Mouse (Mus musculus): ENCODE measurements around the gene Ptrhd1. TPM values are rescaled to one million over a fixed set of nuclear protein-coding genes. Genes with fewer than 3 reads are reported as not detected.
A peak's percentile ranks its signal among the peaks of the same experiment; 100 is the strongest.
"Not testable (repeated sequence)": the region's sequence is repeated elsewhere in the genome, so short reads cannot be mapped to it uniquely, and the experiment has no call there.

Ptrhd1 gene
- total and polyA plus RNA-seq, 3 experiments = 2.1 to 3.7 (median 2.3) TPM

GRCm38 (mm10) chr12:4232777-4233176, 1.1 kb upstream of the Ptrhd1 start:
- no peaks in the 10 kb centered on the region for H3K9me3 ChIP-seq (replicated peaks)
- peak overlapping the region; percentile 90 for H3K4me3 ChIP-seq (ENCODE audit: low read depth, low read length)
- DNase-seq (ENCODE audit: low spot score) = no peak
- peaks cover 31% of the 10 kb centered on the region for H3K4me1 ChIP-seq (ENCODE audit: insufficient read depth, low read depth, low read length)
- TF ChIP-seq CTCF (IDR thresholded peaks at IDR 0.05; ENCODE audit: low read depth, low read length) (no peak), TAL1 (conservative IDR thresholded peaks at IDR 0.05; ENCODE audit: low read depth, low read length) (no peak), POLR2AphosphoS5 (IDR thresholded peaks at IDR 0.05; ENCODE audit: insufficient replicate concordance, low read depth, low read length) (no peak), GATA1 (IDR thresholded peaks at IDR 0.05; ENCODE audit: borderline replicate concordance, low read length) (no peak), GATA2 (IDR thresholded peaks at IDR 0.05; ENCODE audit: borderline replicate concordance, low read depth, low read length) (no peak)
- peaks cover 57% of the 10 kb centered on the region for H3K36me3 ChIP-seq (replicated peaks)
- H3K27me3 ChIP-seq (ENCODE audit: insufficient read depth, low read length) = no peaks in the 10 kb centered on the region
- no peak for ATAC-seq (ENCODE audit: extremely low read depth, insufficient number of reproducible peaks, low FRiP score, poor library complexity, severe bottlenecking)

DNA sequence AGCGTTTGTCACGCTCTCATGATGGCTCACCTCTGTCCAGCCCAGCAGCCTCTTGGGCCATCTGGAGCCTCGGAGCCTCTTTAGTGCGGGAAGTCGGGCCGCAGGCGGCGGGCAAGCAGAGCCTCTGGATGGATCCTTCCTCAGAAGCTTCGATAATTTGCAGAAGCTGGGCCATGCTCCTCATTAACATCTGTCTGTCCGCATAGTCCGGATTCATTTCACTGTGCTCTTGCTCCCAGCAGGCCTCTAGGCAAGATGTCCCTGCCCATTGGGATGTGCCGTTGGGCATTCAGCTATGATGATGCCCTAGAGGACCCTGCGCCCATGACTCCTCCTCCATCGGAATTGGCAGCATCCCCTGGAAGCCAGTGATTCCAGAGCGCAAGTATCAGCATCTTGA, 3.7 kb downstream of the Ptrhd1 start:
- Histone ChIP-seq H3K4me1 (ENCODE audit: insufficient read depth, low read depth, low read length) (peaks cover 12% of the 10 kb centered on the region), H3K4me3 (ENCODE audit: low read depth, low read length) (no peak overlapping the region), H3K36me3 (replicated peaks) (peaks cover 31% of the 10 kb centered on the region), H3K9me3 (replicated peaks) (no peaks in the 10 kb centered on the region), H3K27me3 (ENCODE audit: insufficient read depth, low read length) (no peaks in the 10 kb centered on the region)
- TF ChIP-seq GATA2 (IDR thresholded peaks at IDR 0.05; ENCODE audit: borderline replicate concordance, low read depth, low read length) (no peak), GATA1 (IDR thresholded peaks at IDR 0.05; ENCODE audit: borderline replicate concordance, low read length) (no peak), CTCF (IDR thresholded peaks at IDR 0.05; ENCODE audit: low read depth, low read length) (no peak), TAL1 (conservative IDR thresholded peaks at IDR 0.05; ENCODE audit: low read depth, low read length) (no peak), POLR2AphosphoS5 (IDR thresholded peaks at IDR 0.05; ENCODE audit: insufficient replicate concordance, low read depth, low read length) (no peak)
- ATAC-seq (ENCODE audit: extremely low read depth, insufficient number of reproducible peaks, low FRiP score, poor library complexity, severe bottlenecking) = no peak
- DNase-seq (ENCODE audit: low spot score) = no peak

- DNase-seq (ENCODE audit: low spot score); H3K9me3 ChIP-seq (replicated peaks); H3K4me1 ChIP-seq (ENCODE audit: insufficient read depth, low read depth, low read length); H3K4me3 ChIP-seq (ENCODE audit: low read depth, low read length); ATAC-seq (ENCODE audit: extremely low read depth, insufficient number of reproducible peaks, low FRiP score, poor library complexity, severe bottlenecking); H3K27me3 ChIP-seq (ENCODE audit: insufficient read depth, low read length): not testable (repeated sequence)
- peaks cover 31% of the 10 kb centered on the region for H3K36me3 ChIP-seq (replicated peaks)
These were observed 6.5 kb downstream of the Ptrhd1 start for GRCm38 (mm10) chr12:4240281-4240680.

DNA sequence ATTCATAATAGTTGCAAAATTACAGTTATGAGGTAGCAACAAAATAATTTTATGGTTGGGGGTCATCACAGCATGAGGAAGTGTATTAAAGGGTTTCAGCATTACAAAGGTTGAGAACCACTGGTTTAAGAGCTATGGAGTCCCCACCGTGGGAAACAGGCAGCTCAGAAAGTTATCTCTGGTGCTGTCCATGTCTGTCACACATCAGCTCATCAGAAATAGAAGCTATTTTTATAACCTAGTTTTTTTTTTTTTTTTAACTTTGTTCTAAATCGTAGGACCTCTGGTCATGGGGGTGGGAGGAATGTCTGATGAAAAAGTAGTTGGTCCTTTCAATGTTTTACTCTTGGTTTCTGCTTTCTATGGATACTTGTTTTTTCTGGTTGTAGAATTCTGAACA, 10.0 kb downstream of the Ptrhd1 start:
- DNase-seq (ENCODE audit: low spot score) (no peak), ATAC-seq (ENCODE audit: extremely low read depth, insufficient number of reproducible peaks, low FRiP score, poor library complexity, severe bottlenecking) (no peak)
- Histone ChIP-seq H3K4me3 (ENCODE audit: low read depth, low read length) (no peak overlapping the region), H3K9me3 (replicated peaks) (no peaks in the 10 kb centered on the region), H3K36me3 (replicated peaks) (peaks cover 9% of the 10 kb centered on the region), H3K4me1 (ENCODE audit: insufficient read depth, low read depth, low read length) (no peaks in the 10 kb centered on the region), H3K27me3 (ENCODE audit: insufficient read depth, low read length) (no peaks in the 10 kb centered on the region)
- TF ChIP-seq GATA1 (IDR thresholded peaks at IDR 0.05; ENCODE audit: borderline replicate concordance, low read length) = no peak
- TF ChIP-seq CTCF (IDR thresholded peaks at IDR 0.05; ENCODE audit: low read depth, low read length) = no peak
- no peak for TF ChIP-seq TAL1 (conservative IDR thresholded peaks at IDR 0.05; ENCODE audit: low read depth, low read length)
- TF ChIP-seq POLR2AphosphoS5 (IDR thresholded peaks at IDR 0.05; ENCODE audit: insufficient replicate concordance, low read depth, low read length) = no peak
- no peak for TF ChIP-seq GATA2 (IDR thresholded peaks at IDR 0.05; ENCODE audit: borderline replicate concordance, low read depth, low read length)

- H3K4me1 ChIP-seq (ENCODE audit: insufficient read depth, low read depth, low read length) = no peaks in the 10 kb centered on the region
- TF ChIP-seq POLR2AphosphoS5 (IDR thresholded peaks at IDR 0.05; ENCODE audit: insufficient replicate concordance, low read depth, low read length) (no peak), CTCF (IDR thresholded peaks at IDR 0.05; ENCODE audit: low read depth, low read length) (no peak), TAL1 (conservative IDR thresholded peaks at IDR 0.05; ENCODE audit: low read depth, low read length) (no peak), GATA2 (IDR thresholded peaks at IDR 0.05; ENCODE audit: borderline replicate concordance, low read depth, low read length) (no peak), GATA1 (IDR thresholded peaks at IDR 0.05; ENCODE audit: borderline replicate concordance, low read length) (no peak)
- ATAC-seq (ENCODE audit: extremely low read depth, insufficient number of reproducible peaks, low FRiP score, poor library complexity, severe bottlenecking) (no peak), DNase-seq (ENCODE audit: low spot score) (no peak)
- no peaks in the 10 kb centered on the region for H3K9me3 ChIP-seq (replicated peaks)
- no peaks in the 10 kb centered on the region for H3K27me3 ChIP-seq (ENCODE audit: insufficient read depth, low read length)
- peaks cover 10% of the 10 kb centered on the region for H3K36me3 ChIP-seq (replicated peaks)
- no peak overlapping the region for H3K4me3 ChIP-seq (ENCODE audit: low read depth, low read length)
These were observed 11.9 kb downstream of the Ptrhd1 start for GRCm38 (mm10) chr12:4245742-4246141.

- DNase-seq (ENCODE audit: low spot score) = no peak
- ATAC-seq (ENCODE audit: extremely low read depth, insufficient number of reproducible peaks, low FRiP score, poor library complexity, severe bottlenecking) = no peak
- Histone ChIP-seq H3K9me3 (replicated peaks) (no peaks in the 10 kb centered on the region), H3K27me3 (ENCODE audit: insufficient read depth, low read length) (no peaks in the 10 kb centered on the region), H3K36me3 (replicated peaks) (peaks cover 34% of the 10 kb centered on the region), H3K4me3 (ENCODE audit: low read depth, low read length) (no peak overlapping the region), H3K4me1 (ENCODE audit: insufficient read depth, low read depth, low read length) (no peaks in the 10 kb centered on the region)
- TF ChIP-seq GATA1 (IDR thresholded peaks at IDR 0.05; ENCODE audit: borderline replicate concordance, low read length) (no peak), TAL1 (conservative IDR thresholded peaks at IDR 0.05; ENCODE audit: low read depth, low read length) (no peak), POLR2AphosphoS5 (IDR thresholded peaks at IDR 0.05; ENCODE audit: insufficient replicate concordance, low read depth, low read length) (no peak), CTCF (IDR thresholded peaks at IDR 0.05; ENCODE audit: low read depth, low read length) (no peak), GATA2 (IDR thresholded peaks at IDR 0.05; ENCODE audit: borderline replicate concordance, low read depth, low read length) (no peak)
These were observed 16.0 kb downstream of the Ptrhd1 start for GRCm38 (mm10) chr12:4249786-4250185.

All from G1E (cell line).